Mouse (Mus musculus) cerebellum, postnatal 14 days (tissue): Measurements from ENCODE around the gene Noa1.

Source experiments
- DNase-seq, 2 experiments: peaks; one replicate each; pipeline ENCODE4 v3.0.0; 2021; ENCODE audit warnings: mixed read lengths in 2 of 2

Gene Noa1

DNA sequence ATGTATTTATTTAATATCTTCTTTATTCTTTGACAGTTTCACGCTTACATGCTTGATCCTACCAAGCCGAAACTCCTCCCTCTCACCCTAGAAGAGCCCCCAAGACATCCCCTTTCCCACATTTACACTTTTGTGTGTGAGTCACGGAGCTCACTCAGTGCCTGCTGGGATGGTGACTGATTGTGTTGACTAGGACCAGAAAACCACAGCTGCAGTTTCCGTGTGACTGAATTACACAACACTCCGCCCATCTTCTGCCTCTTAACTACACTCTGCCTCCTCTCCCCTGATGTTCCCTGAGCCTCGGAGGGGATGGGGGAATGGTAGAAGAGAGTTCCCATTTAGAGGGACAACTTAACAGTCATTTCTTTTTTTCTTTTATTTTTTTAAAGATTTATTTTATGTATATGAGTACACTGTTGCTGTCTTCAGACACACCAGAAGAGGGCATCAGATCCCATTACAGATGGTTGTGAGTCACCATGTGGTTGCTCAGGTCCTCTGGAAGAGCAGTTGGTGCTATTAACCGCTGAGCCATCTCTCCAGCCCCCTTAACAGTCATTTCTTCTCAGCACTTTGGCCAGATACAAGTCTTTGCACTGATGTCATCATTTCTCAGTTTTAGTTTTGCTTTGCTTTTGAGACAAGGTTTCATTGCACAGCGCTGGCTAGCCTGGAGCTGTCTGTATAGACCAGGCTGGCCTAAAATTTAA lies 57.6 kb downstream of the Noa1 start:
- no peak for DNase-seq

DNA sequence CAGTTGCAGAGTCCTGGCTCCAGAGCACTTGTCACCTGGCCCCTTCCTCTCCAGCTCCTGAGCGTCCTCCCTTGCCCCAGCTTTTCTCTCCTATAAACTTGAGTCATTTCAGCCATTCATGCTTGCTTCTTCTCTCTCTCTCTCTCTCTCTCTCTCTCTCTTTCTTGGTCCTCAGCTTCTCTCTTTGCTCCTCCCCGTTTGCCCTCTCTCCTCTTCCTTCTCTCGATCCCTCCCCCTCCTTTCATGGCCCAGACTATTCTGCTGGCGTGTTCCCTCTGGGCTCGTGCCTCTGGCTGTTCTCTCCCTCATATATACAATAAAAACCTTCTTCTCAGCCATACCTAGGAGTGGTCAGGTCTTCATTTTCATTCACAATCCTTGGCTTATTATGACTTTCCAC lies 58.2 kb downstream of the Noa1 start:
- DNase-seq = no peak

DNA sequence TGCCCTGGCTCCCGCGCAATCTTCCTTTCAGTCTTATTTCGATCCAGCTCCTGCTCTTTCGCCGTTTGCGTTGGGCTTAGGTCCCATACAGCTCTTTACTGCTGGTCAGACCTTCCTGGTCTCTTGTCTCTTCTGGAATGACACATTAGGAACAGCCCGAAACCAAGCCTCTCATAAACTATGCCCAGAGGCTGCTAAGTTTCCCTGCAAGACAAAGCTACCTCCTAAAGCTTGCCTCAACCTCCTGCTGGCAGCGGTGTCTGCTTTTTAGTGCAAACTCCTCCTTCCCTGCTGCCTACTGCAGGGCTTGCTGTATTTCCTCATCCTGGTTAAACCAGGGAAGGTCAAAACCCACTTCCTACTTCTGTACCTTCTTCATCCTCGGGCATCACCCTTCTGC lies 59.8 kb downstream of the Noa1 start:
- DNase-seq = no peak

DNA sequence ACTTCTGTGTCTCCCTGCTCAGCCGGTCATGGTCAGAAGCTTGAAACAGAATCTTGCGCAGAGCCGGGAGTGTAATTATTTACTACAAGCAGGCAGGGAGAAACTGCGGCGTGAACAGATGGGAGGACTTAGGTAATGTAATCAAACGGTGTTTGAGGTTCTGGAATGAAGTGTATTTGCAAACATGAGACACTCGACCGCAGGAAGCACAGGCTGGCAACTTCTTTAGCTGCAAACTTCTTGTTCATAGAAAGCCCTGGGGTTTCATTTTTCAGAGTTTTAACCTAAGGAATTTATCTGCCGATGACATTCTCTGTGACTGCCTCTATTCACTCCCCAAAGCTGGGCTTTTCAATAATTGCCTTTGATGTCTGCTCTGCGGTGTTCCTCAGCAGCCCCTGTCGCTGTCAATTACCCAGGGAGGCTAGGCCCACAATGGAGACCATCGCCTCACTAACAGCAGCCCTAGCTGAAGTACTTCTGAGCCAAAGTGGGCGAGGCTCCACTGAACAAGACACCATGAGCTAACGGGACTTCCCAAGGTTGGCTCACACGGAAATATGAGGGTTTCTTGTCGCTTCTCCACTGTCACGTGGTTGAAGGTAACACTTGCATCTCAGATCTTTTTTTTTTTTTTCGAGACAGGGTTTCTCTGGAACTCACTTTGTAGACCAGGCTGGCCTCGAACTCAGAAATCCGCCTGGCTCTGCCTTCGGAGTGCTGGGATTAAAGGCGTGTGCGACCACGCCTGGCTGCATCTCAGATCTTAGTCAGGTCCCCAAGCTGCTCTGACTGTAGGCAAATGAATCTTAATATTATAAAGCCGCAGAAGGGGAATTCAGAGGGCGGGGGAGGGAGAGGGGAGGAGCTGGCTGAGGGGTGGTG lies 63.9 kb downstream of the Noa1 start:
- DNase-seq = no peak

DNA sequence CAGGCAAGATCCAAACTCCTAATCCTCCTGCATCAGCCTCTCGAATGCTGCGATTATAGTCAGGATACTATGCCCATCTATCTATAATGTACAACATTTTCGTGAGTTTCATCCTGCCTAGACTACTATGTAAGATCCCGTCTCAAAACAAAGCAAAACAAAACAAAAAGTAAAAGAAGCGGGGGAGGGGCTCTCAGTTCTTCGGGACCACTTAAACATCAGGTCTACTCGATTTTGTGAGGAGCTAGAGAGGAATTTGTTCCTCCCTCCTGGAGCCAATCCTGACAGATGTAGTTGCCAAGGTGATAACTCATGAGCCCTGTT lies 64.5 kb downstream of the Noa1 start:
- no peak for DNase-seq

DNA sequence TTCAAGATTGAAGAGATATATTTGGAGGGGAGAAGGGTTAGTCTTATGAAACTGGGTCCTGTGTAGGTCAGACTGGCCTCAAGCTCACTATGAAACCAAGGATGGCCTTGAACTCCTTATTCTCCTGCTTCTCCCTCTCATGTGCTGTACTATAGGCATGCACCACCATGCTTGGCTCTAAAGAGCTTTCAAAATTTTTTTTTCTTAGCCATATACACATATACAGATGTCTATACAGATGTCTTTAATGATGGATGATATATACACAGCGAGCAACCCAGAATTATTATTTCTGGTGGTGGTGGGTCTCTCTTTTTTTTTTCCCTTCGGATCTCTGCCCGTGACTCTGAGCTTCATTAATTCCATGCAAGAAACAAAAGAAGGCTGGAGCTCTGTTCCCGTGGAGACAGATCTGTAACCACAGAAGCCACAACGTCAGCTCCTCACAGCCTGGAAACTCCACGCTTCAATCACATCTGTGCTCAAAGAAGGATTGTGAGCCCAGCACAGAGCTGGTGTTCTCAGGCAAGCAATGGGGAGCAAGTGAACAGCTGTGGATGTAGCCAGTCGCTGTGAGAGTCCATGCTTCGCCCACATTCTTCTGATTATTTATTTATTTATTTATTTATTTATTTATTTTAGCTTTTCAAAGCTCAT lies 65.4 kb downstream of the Noa1 start:
- DNase-seq = no peak
